8 mouse cellular contexts compared by ENCODE assay signal in the genomic region with DNA sequence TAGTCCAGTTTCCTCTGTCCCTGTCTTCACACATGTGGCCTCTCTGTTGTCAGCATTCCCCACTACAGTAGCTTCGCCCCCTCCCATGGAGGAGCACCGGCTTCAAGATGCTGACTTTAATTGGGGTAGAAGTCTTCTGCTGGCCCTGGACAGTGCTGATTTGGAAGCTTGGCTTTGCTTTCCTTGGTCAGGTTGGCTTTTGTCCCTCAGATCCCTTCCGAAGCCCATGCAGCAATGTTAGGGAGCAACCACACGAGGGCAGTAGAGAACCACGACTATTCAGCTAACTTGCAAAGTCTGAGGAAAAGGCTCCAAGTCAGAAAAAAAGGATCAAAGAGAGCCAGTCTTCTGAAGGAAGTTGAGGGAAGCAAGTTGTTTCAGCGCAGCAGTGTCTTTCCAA. TPM values are rescaled to one million over a fixed set of nuclear protein-coding genes. Genes with fewer than 3 reads are reported as not detected.
A peak's percentile ranks its signal among the peaks of the same experiment; 100 is the strongest.
DNase-seq lines count a peak whose midpoint lies in the region; ATAC-seq lines count a peak whose summit lies in the region.

No protein-coding gene starts in this region.

- 8% methylated on average over 6 of the region's 6 CpGs for WGBS in hindbrain, embryonic 16.5 days

- H3K4me3 ChIP-seq in hindbrain, embryonic 16.5 days (ENCODE audit: low read length): no peak overlapping the region

- H3K4me1 ChIP-seq in hindbrain, embryonic 16.5 days (ENCODE audit: control insufficient read depth, insufficient read depth, low read depth, low read length): no peaks in the 10 kb centered on the region

- no peak overlapping the region; the same call in 1 of the 2 replicates for H3K9ac ChIP-seq in hindbrain, embryonic 16.5 days (ENCODE audit: low read depth, low read length)

- H3K9me3 ChIP-seq in hindbrain, embryonic 16.5 days (ENCODE audit: control insufficient read depth, low read length): no peaks in the 10 kb centered on the region

- H3K27ac ChIP-seq in hindbrain, embryonic 16.5 days (ENCODE audit: low read depth, low read length): no peak overlapping the region

- no peaks in the 10 kb centered on the region for H3K27me3 ChIP-seq in hindbrain, embryonic 16.5 days (replicated peaks; ENCODE audit: control insufficient read depth, insufficient read depth, low read length)

- H3K4me2 ChIP-seq in hindbrain, embryonic 16.5 days (ENCODE audit: low read length): no peak overlapping the region

- H3K36me3 ChIP-seq in hindbrain, embryonic 16.5 days (ENCODE audit: control insufficient read depth, insufficient read depth, low read length): no peaks in the 10 kb centered on the region; the same call in none of the 2 replicates

- peak; percentile 62 for DNase-seq in cerebellum, adult 11 months
- DNase-seq in cerebellum, adult 18-20 months: peak; percentile 74 to 79
- DNase-seq in frontal cortex, adult 2 months (ENCODE audit: extremely low spot score in 1 of 2, low spot score in 1 of 2): peak; percentile 26 to 88
- DNase-seq in layer of hippocampus, postnatal 25 days (ENCODE audit: extremely low spot score in 1 of 2, low spot score in 1 of 2): peak; percentile 60 to 75
- peak; percentile 74 for DNase-seq in right cerebral cortex, postnatal 4 days

- no peak for ATAC-seq in cerebellum, adult (ENCODE audit: insufficient number of reproducible peaks, low FRiP score, low TSS enrichment)
- ATAC-seq in hindbrain, embryonic 16.5 days: peak; percentile 54
- peak; percentile 62 for ATAC-seq in megakaryocyte-erythroid progenitor cell, adult 5-6 weeks (replicated peaks; ENCODE audit: low FRiP score, low TSS enrichment, poor library complexity, severe bottlenecking)

RNA-seq across cellular contexts. Expression of a gene that starts 33.2 kb away (rescaled TPM):
- polyA plus RNA-seq in frontal cortex, adult 2 months (2012; rRNA removed): 97.5 and 98.3 TPM in 2 replicates
- polyA plus RNA-seq in hindbrain, embryonic 16.5 days (2015; fragmentation: Nextera tagmentation; extraction: Ambion mirVana): 197 and 215 TPM in 2 replicates
- 100 to 1,000 TPM in 1 of 2 experiments, 10 to 100 TPM in 1; 92.2 to 110 TPM for total RNA-seq in layer of hippocampus, postnatal 25 days (2021)
- 290 and 320 TPM in 2 replicates for total RNA-seq in megakaryocyte-erythroid progenitor cell, adult 5-6 weeks (2014; fragmentation: Nextera tagmentation)
- total RNA-seq in megakaryocyte-erythroid progenitor cell, adult 5-6 weeks (2017): 93.4 and 153 TPM in 2 replicates

RNA-seq across cellular contexts. Expression of a gene that starts 35.9 kb away (rescaled TPM):
- polyA plus RNA-seq in frontal cortex, adult 2 months (2012; rRNA removed): 15.0 and 15.8 TPM in 2 replicates
- polyA plus RNA-seq in hindbrain, embryonic 16.5 days (2015; fragmentation: Nextera tagmentation; extraction: Ambion mirVana): 22.0 and 23.2 TPM in 2 replicates
- 10 to 100 TPM; 17.4 to 18.3 TPM for total RNA-seq in layer of hippocampus, postnatal 25 days (2021)
- total RNA-seq in megakaryocyte-erythroid progenitor cell, adult 5-6 weeks (2014; fragmentation: Nextera tagmentation): 18.2 and 23.9 TPM in 2 replicates
- total RNA-seq in megakaryocyte-erythroid progenitor cell, adult 5-6 weeks (2017): 18.8 and 29.6 TPM in 2 replicates

RNA-seq across cellular contexts. Expression of a gene that starts 36.7 kb away (rescaled TPM):
- polyA plus RNA-seq in frontal cortex, adult 2 months (2012; rRNA removed): 25.6 and 28.7 TPM in 2 replicates
- 30.3 and 34.4 TPM in 2 replicates for polyA plus RNA-seq in hindbrain, embryonic 16.5 days (2015; fragmentation: Nextera tagmentation; extraction: Ambion mirVana)
- total RNA-seq in layer of hippocampus, postnatal 25 days (2021): 10 to 100 TPM; 49.3 to 50.1 TPM
- total RNA-seq in megakaryocyte-erythroid progenitor cell, adult 5-6 weeks (2014; fragmentation: Nextera tagmentation): 61.9 and 72.9 TPM in 2 replicates
- 41.4 and 59.8 TPM in 2 replicates for total RNA-seq in megakaryocyte-erythroid progenitor cell, adult 5-6 weeks (2017)
